Mouse (Mus musculus) ES-Bruce4 (cell line): Measurements from ENCODE around the gene Fbxl2. TPM values are rescaled to one million over a fixed set of nuclear protein-coding genes. Genes with fewer than 3 reads are reported as not detected.

Source experiments
- H3K27ac ChIP-seq: 2 replicates; pipeline ENCODE4 v1.5.1; 2012; ENCODE audit warnings: low read length, inconsistent platforms; ENCODE audit not compliant: insufficient read depth
- H3K27me3 ChIP-seq: 2 replicates; pipeline ENCODE4 v1.6.1; 2012; ENCODE audit warnings: mild to moderate bottlenecking, low read length, inconsistent platforms; ENCODE audit not compliant: control insufficient read depth, poor library complexity, insufficient read depth, severe bottlenecking
- H3K36me3 ChIP-seq: 2 replicates; pipeline ENCODE4 v1.6.1; 2012; ENCODE audit warnings: inconsistent platforms, mild to moderate bottlenecking, low read length, moderate library complexity; ENCODE audit not compliant: control insufficient read depth, poor library complexity, insufficient read depth, severe bottlenecking
- H3K4me1 ChIP-seq: one replicate; pipeline ENCODE4 v1.8.1; 2011; ENCODE audit warnings: low read length; ENCODE audit not compliant: control insufficient read depth, insufficient read depth
- H3K4me3 ChIP-seq: 2 replicates; pipeline ENCODE4 v1.5.1; 2011; ENCODE audit warnings: low read depth, mild to moderate bottlenecking, low read length
- H3K9ac ChIP-seq: 2 replicates; pipeline ENCODE4 v1.6.1; 2012; ENCODE audit warnings: low read depth, mild to moderate bottlenecking, inconsistent platforms; ENCODE audit not compliant: poor library complexity, severe bottlenecking
- H3K9me3 ChIP-seq: replicated peaks from 2 replicates; pipeline ENCODE4 v1.6.1; 2012; ENCODE audit warnings: mild to moderate bottlenecking, low read length, inconsistent platforms; ENCODE audit not compliant: control insufficient read depth, poor library complexity, insufficient read depth, severe bottlenecking
- CTCF ChIP-seq: IDR thresholded peaks from one replicate; pipeline ENCODE4 v1.8.1; 2011; ENCODE audit warnings: low read depth, low read length
- EP300 ChIP-seq: IDR thresholded peaks from 2 replicates; pipeline ENCODE4 v1.6.1; 2011; ENCODE audit warnings: low read depth, low read length; ENCODE audit not compliant: insufficient read depth
- POLR2A ChIP-seq: IDR thresholded peaks from one replicate; pipeline ENCODE4 v1.8.1; 2011; ENCODE audit warnings: low read length; ENCODE audit not compliant: insufficient read depth
- polyA plus RNA-seq: library from polyadenylated mRNA; stranded (reverse); fragments of >200 nt; gene quantifications from 2 replicates; pipeline ENCODE4 v1.2.4, GENCODE M21; 2011; ENCODE audit warnings: low read depth; ENCODE audit not compliant: missing spikeins, insufficient read depth, insufficient read length

Gene Fbxl2
- polyA plus RNA-seq, 1 experiment = 8.6 TPM

GRCm38 (mm10) chr9:114073681-114074080 lies 27.7 kb upstream of the Fbxl2 start:
- H3K27me3 ChIP-seq = no peaks in the 10 kb centered on the region
- no peak overlapping the region for H3K27ac ChIP-seq
- TF ChIP-seq POLR2A = no peak
- no peak for TF ChIP-seq CTCF
- no peak for TF ChIP-seq EP300
- no peak overlapping the region for H3K9ac ChIP-seq
- H3K9me3 ChIP-seq = no peaks in the 10 kb centered on the region
- no peak overlapping the region for H3K4me3 ChIP-seq
- no peaks in the 10 kb centered on the region for H3K4me1 ChIP-seq
- no peaks in the 10 kb centered on the region for H3K36me3 ChIP-seq

- Histone ChIP-seq H3K36me3 (no peaks in the 10 kb centered on the region), H3K4me3 (no peak overlapping the region), H3K9me3 (0 out of 2 replicates have a peak, but pooled peaks cover 4% of the 10 kb centered on the region), H3K27me3 (no peaks in the 10 kb centered on the region), H3K27ac (no peak overlapping the region), H3K4me1 (no peaks in the 10 kb centered on the region), H3K9ac (no peak overlapping the region)
- no peak for TF ChIP-seq CTCF
- no peak for TF ChIP-seq EP300
- no peak for TF ChIP-seq POLR2A
Observed at GRCm38 (mm10) chr9:114069372-114069771, 23.4 kb upstream of the Fbxl2 start.

GRCm38 (mm10) chr9:114068494-114069053 lies 22.6 kb upstream of the Fbxl2 start:
- Histone ChIP-seq H3K4me3 (no peak overlapping the region), H3K27ac (no peak overlapping the region), H3K4me1 (no peaks in the 10 kb centered on the region), H3K27me3 (no peaks in the 10 kb centered on the region), H3K9ac (no peak overlapping the region), H3K9me3 (0 out of 2 replicates have a peak, but pooled peaks cover 4% of the 10 kb centered on the region), H3K36me3 (no peaks in the 10 kb centered on the region)
- TF ChIP-seq CTCF (no peak), POLR2A (no peak)

DNA sequence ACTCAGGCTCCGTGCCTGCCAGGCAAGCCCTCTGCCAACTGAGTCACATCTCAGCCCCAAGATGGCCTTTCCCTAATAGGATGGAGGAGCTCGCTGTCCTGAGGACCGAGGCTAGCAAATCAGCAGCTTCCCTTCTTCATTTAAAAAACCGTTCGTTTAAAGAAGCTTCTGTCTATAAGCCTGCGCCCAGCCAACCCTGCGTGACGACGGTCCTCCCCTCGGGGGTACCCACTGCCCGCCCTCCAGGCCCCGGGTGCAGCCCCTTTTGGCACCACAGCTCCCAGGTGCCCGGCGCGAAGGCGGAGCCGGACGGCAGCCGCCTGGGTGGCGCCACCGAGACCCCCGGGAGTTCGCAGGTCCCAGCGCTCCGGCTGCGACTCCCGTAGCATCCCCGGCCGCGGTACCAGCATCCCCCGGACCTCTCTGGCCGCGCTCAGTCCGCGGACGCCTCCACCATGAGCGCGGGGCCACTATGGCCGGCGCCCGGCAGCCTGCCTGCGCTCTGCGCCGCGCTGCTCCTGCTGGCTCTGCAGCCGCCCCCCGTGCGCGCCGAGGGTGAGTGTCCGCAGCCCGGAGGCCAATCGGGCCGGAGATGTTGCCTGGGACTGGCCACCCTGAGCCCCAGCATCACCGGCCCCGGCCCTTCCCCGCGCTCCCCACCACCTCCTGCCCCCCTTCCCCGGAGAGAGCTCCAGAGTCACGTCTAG lies 11.3 kb upstream of the Fbxl2 start, which contains the start of gene Susd5:
Susd5 (plus strand) TSS at position 51 of the 707 bp plus-strand sequence.
- Histone ChIP-seq H3K27ac (no peak within 1 kb of the TSS), H3K27me3 (0 out of 2 replicates have a peak, but pooled peaks cover 2% of the 10 kb centered on the region)
- no peak for TF ChIP-seq POLR2A
- no peak for TF ChIP-seq EP300
- TF ChIP-seq CTCF = no peak

DNA sequence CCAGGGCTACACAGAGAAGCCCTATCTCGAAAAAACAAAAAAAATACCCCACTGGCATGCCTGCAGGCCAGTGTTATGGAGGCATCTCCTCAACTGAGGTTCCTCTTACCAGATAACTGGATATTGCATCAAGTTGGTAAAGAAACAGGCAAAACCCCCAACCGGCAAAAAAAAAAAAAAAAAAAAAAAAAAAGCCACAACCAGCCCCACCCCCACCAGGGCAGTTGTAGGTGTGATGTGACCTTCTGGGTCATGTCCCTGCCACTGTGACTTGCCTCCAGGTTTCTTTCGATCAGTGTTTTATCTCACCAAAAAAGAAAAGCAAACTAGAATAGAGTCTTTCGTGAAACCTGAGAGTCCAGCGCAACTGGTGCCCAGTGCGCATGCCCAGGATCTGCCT lies 6.9 kb upstream of the Fbxl2 start:
- Histone ChIP-seq H3K4me3 (no peak overlapping the region), H3K27ac (no peak overlapping the region), H3K4me1 (peaks cover 2% of the 10 kb centered on the region), H3K9ac (no peak overlapping the region), H3K27me3 (0 out of 2 replicates have a peak, but pooled peaks cover 2% of the 10 kb centered on the region), H3K36me3 (no peaks in the 10 kb centered on the region), H3K9me3 (no peaks in the 10 kb centered on the region)
- TF ChIP-seq CTCF (no peak), POLR2A (no peak), EP300 (no peak)

More for the DNA sequence above, 11.3 kb upstream of the Fbxl2 start, which contains the start of gene Susd5:
- Histone ChIP-seq H3K9ac (peak within 1 kb of the TSS; percentile 63), H3K4me1 (peaks cover 3% of the 10 kb centered on the region), H3K9me3 (no peaks in the 10 kb centered on the region), H3K4me3 (peak within 1 kb of the TSS; percentile 54), H3K36me3 (no peaks in the 10 kb centered on the region)

GRCm38 (mm10) chr9:114052031-114052430 lies 6.0 kb upstream of the Fbxl2 start:
- H3K27me3 ChIP-seq = no peaks in the 10 kb centered on the region
- peaks cover 3% of the 10 kb centered on the region for H3K4me1 ChIP-seq
- H3K27ac ChIP-seq = no peak overlapping the region
- no peak overlapping the region for H3K4me3 ChIP-seq
- TF ChIP-seq CTCF (no peak), POLR2A (no peak), EP300 (no peak)
- H3K9ac ChIP-seq = no peak overlapping the region
- no peaks in the 10 kb centered on the region for H3K9me3 ChIP-seq
- no peaks in the 10 kb centered on the region for H3K36me3 ChIP-seq
